Mouse (Mus musculus): ENCODE results near the gene Tnfrsf19.

The Tnfrsf19 gene

GRCm38 (mm10) chr14:60957611-60958157, 88.6 kb downstream of the Tnfrsf19 start:
- no peak for DNase-seq

GRCm38 (mm10) chr14:60937481-60938039, 108.7 kb downstream of the Tnfrsf19 start:
- DNase-seq = no peak

- no peak for DNase-seq
These were observed 110.6 kb downstream of the Tnfrsf19 start for GRCm38 (mm10) chr14:60935705-60936104.

GRCm38 (mm10) chr14:60926011-60926410, 120.3 kb downstream of the Tnfrsf19 start:
- no peak for DNase-seq

- DNase-seq = no peak
These were observed 129.6 kb downstream of the Tnfrsf19 start for GRCm38 (mm10) chr14:60916661-60917060.

Measured in cerebellum, adult 11-12 months (tissue).